Mouse (Mus musculus): ENCODE measurements around the gene Gfm1. TPM values are rescaled to one million over a fixed set of nuclear protein-coding genes. Genes with fewer than 3 reads are reported as not detected.

Gfm1 gene
- 100 to 1,000 TPM; 103 to 113 TPM for total RNA-seq (2021)
- long read RNA-seq, experiment 1, full-length matches to known transcripts = 50 of 68 reads
- long read RNA-seq, experiment 1, partial matches to known transcripts = 7 of 68 reads
- long read RNA-seq, experiment 1, other reads (novel, unspliced or antisense) = 11 of 68 reads
- long read RNA-seq, experiment 2, full-length matches to known transcripts = 79 of 104 reads
- long read RNA-seq, experiment 2, partial matches to known transcripts = 11 of 104 reads
- long read RNA-seq, experiment 2, other reads (novel, unspliced or antisense) = 14 of 104 reads

GRCm38 (mm10) chr3:67429999-67430380 lies at the start of gene Gfm1:
Gfm1 (plus strand) TSS chr3:67430096.
- peak; percentile 82 for DNase-seq

DNA sequence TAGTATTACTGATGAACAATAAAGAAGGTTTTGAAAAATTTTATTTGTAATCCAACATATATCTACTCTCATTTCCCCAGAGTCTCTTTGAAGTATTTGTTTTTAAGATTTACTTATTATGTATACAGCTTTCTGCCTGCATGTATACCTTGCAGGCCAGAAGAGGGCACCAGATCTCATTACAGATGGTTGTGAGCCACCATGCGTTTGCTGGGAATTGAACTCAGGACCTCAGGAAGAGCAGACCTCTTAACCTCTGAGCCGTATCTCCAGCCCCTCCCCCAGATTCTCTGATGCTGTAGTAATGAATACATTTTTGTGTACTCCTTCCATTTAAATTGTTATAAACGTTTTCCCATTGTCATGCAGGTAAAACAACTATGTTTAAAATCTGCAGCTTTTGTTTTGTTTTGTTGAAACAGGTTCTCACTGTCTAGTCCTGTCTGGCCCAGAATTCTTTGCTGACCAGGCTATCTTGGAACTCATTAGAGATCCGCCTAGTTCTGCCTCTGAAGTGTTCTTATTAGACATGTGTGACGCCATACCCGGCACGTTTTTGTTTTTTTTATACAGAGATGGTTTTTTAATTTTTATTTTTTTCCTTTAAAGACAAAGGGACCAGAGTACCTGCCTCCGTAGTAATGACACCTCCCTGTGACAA lies 428 bp upstream of the Gfm1 start:
- DNase-seq = no peak

GRCm38 (mm10) chr3:67434011-67434410 lies 4.1 kb downstream of the Gfm1 start:
- no peak for DNase-seq

DNA sequence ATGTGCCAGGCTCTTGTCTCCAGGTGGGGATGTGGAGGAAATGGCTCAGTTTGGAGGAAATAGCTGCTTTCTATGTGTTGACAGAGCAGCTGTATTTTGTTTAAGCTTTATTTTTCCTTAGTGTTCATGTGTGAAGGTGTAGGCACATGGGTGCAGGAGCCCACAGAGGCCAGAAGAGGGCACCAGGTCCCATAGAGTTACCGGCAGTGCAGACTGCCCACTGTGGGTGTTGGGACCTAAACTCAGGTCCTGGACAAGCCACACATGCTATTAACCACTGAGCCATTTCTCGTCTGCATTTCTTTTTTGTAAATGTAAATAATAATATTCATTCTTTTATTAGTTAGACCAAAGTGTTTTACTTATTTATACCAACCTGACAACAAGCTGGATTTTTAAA lies 17.2 kb downstream of the Gfm1 start:
- no peak for DNase-seq

DNA sequence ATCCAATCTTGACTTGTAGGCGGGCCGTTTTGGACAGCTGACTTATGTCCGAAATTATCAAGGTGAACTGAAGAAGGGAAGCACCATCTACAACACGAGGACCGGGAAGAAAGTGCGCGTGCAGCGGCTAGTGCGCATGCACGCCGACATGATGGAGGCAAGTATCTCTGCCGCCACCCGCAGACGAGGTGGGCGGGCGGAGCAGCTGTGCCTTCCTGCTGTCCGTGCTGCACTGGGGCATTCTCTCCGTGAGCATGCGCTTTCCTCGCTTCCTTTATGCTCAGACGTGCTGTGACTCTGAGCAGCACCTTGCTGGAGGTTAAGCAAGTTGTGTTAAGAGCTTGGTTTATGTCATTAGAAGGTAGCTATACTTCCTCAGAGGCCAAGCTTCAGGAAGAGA lies 19.8 kb downstream of the Gfm1 start:
- peak; percentile 16 for DNase-seq

GRCm38 (mm10) chr3:67450601-67451210 lies 20.8 kb downstream of the Gfm1 start:
- DNase-seq = no peak

- DNase-seq = no peak
Measured at GRCm38 (mm10) chr3:67459881-67460280, 30.0 kb downstream of the Gfm1 start.

DNA sequence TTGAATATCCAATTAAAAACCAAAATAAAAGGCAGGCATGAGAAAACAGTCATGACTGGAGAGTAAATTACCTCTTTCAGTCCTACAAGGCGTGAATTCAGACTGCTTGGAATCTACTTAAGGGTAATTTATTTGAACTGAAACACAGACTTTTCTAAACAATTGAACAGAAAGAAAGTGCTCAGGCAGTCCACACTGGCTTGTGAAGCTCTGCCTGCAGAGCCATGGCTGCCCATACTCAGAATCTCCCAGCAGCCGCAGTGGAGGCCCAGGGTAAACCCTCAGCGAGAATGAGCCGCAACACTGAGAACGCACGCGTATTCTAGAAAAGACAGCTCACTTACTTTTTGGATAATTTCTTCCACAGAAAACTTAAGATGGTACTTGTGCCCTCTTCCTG lies 32.1 kb downstream of the Gfm1 start:
- DNase-seq = no peak

- no peak for DNase-seq
Measured at GRCm38 (mm10) chr3:67462578-67462977, 32.7 kb downstream of the Gfm1 start.

GRCm38 (mm10) chr3:67463001-67463400 lies 33.1 kb downstream of the Gfm1 start:
- no peak for DNase-seq

DNA sequence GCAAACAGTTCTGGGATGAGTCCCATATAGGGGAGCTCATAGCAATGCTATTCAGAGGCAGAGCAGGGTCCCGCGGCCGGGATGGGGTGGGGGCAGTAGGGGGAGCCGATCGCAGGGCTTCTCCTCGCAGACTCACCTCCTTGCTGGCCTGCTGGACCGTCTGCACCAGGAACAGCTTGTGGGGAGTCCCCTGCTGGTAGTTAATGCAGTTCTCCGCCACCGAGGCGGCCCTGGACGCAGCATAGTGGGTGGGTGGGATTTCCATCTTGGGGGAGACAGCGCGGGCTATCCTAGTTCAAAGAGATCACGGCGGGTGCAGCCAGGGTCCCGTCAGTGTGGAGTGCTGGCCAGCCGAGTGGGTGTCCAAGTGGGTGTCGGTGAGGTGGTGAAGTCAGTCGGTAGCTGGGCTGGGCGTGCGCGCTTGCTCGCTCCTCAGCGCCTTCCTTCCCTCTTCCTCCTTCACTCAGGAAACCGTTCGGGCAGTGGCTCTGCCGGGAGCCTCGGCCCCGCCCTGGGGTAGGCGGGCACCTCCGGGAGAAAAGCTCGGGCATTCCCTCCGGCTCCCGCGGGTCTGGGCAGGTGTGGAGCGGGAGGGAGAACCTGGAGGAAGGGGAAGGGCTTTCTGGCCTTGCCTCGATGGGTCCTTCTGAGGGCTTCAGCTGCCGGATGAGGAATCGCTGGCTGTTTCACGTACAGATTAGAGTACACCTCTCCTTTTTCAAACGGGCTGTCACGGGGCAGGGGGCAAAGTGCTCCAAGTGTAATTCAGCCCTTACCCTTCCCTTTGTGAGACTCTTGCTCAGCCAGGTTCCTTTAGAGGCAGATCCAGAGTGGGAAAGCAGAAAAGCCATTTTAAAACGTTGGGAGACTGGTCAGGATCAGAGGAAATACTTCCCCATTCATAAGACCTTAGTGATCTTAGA lies 33.8 kb downstream of the Gfm1 start, which contains the start of gene Lxn:
Gene Lxn, minus strand, starts transcription at position 477 of the 923 bp plus-strand sequence.
- DNase-seq = peak; percentile 52

- no peak for DNase-seq
Measured at GRCm38 (mm10) chr3:67466576-67466975, 36.7 kb downstream of the Gfm1 start.

DNA sequence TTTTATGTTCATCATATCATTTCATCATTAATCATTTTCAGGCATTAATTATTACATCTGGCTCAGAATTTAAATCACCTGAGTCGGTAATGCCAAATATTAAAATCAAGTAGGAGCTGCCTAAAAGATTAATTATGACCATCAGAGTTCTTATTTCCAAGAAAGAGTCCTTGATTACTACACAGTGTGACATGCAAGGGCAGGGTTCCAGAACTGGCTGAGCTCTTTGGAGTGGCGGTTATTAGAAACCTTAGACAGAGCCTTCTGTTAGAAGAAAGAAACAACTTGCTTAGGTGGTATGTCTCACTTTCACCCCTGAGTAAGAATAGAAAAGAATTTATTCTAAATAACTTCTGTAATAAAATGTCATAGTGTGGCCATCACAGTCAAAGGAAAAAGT lies 37.4 kb downstream of the Gfm1 start:
- no peak for DNase-seq

GRCm38 (mm10) chr3:67471408-67472127 lies 41.7 kb downstream of the Gfm1 start:
- no peak for DNase-seq

- no peak for DNase-seq
Measured at GRCm38 (mm10) chr3:67473438-67473837, 43.5 kb downstream of the Gfm1 start.

GRCm38 (mm10) chr3:67479806-67480205 lies 49.9 kb downstream of the Gfm1 start:
- DNase-seq = no peak

DNA sequence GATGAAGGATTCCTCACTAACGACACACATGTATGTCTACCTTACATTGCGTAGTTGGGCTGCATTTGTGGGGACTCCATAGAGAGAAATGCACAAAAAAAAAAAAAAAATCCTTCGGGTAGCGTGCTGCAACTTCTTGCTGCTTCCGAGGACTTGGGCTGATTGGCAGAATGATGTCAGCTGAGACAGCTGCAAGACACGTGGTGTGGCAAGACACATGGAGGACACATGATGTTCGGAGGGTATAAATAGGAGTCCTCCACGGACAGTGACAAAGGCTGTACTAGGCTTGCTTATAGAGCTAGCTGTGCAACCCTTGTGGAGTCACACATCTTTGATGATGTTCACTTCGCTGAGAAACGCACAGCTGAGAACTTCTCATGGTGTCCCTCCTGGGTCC lies 52.5 kb downstream of the Gfm1 start:
- DNase-seq = no peak

GRCm38 (mm10) chr3:67485233-67485632 lies 55.3 kb downstream of the Gfm1 start:
- DNase-seq = no peak

DNA sequence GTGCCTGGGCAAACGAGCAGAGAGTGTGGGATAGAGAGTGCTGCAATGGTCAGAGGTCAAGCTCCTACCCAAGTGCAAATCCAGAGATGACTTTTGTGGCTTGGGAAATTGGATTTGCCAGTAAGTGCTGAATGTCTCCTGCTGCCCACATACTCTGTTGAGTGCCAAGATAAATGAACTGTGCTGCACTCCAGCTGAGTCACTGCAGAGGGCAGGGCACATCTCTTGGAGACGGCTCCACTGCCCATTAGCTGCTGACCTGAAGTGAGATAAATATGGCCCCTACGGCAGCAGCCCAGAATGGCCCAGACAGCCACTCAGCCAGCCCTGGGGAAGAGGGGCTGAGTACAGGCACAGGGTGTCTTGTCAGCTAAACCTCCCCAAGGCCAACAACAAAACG lies 60.3 kb downstream of the Gfm1 start:
- DNase-seq = no peak

GRCm38 (mm10) chr3:67492086-67492869 lies 62.4 kb downstream of the Gfm1 start:
- DNase-seq = no peak

DNA sequence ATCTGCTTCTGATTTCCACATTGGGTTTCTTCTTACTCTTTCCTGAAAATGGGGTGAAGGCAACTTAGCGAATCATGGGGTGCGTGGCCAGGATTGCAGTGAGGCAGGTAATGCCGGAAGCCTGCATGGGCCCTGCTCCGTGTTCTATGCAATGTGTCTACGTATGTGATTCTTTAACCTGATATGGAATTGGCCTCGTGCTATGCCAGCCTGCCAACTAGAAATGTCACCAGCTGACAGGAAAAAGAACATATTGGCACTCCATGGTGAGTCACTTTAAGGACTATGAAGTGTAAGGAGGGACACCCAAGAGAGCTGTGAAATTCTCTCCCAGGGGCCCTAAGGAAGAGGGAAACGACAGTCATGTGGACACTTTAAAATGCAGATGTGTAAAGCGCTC lies 63.2 kb downstream of the Gfm1 start:
- no peak for DNase-seq
